Mouse (Mus musculus) MEL (cell line): ENCODE measurements around the gene Hexim1.

Source experiments
- CTCF ChIP-seq, 3 experiments: IDR thresholded peaks in 2 of 3; conservative IDR thresholded peaks in 1 of 3; 2 replicates each; pipeline ENCODE4 v1.5.1; 2011 to 2012; ENCODE audit warnings: low read length in 3 of 3, low read depth in 2 of 3, mild to moderate bottlenecking in 2 of 3, improper control_type of control experiment in 1 of 3, inconsistent platforms in 1 of 3, mixed read lengths in 1 of 3, moderate library complexity in 1 of 3; ENCODE audit not compliant: control insufficient read depth in 1 of 3, insufficient read depth in 1 of 3, poor library complexity in 1 of 3, severe bottlenecking in 1 of 3
- E2F4 ChIP-seq: IDR thresholded peaks from 2 replicates; pipeline ENCODE4 v1.6.1; 2011; ENCODE audit warnings: low read depth, low read length, improper control_type of control experiment, borderline replicate concordance
- KAT2A ChIP-seq: conservative IDR thresholded peaks from 2 replicates; pipeline ENCODE4 v1.6.1; 2012; ENCODE audit warnings: low read depth, low read length, improper control_type of control experiment, inconsistent platforms
- POLR2A ChIP-seq, 2 experiments: IDR thresholded peaks; 2 replicates each; pipeline ENCODE4 v1.6.1; 2011 to 2012; ENCODE audit warnings: low read length in 2 of 2, mild to moderate bottlenecking in 2 of 2, control low read depth in 1 of 2, improper control_type of control experiment in 1 of 2, low read depth in 1 of 2, moderate library complexity in 1 of 2; ENCODE audit not compliant: control insufficient read depth in 1 of 2, insufficient read depth in 1 of 2, poor library complexity in 1 of 2
- POLR2AphosphoS2 ChIP-seq: IDR thresholded peaks from 2 replicates; pipeline ENCODE4 v1.6.1; 2011; ENCODE audit warnings: low read length, improper control_type of control experiment
- USF1 ChIP-seq: IDR thresholded peaks from 2 replicates; pipeline ENCODE4 v1.6.1; 2014; ENCODE audit warnings: low read depth, mild to moderate bottlenecking, inconsistent platforms, low read length, improper control_type of control experiment, moderate library complexity

GRCm38 (mm10) chr11:103118866-103119265 lies 2.8 kb downstream of the Hexim1 start:
- TF ChIP-seq CTCF (IDR thresholded peaks at IDR 0.05 in 2 of 3, conservative IDR thresholded peaks at IDR 0.05 in 1 of 3; ENCODE audit: control insufficient read depth in 1 of 3, insufficient read depth in 1 of 3, low read depth in 2 of 3, low read length in 3 of 3, poor library complexity in 1 of 3, severe bottlenecking in 1 of 3) (no peak), KAT2A (no peak), E2F4 (no peak), POLR2A (IDR thresholded peaks at IDR 0.05; ENCODE audit: control insufficient read depth in 1 of 2, insufficient read depth in 1 of 2, low read depth in 1 of 2, low read length in 2 of 2, poor library complexity in 1 of 2) (no peak), USF1 (peak; percentile 66; the same call in 1 of the 2 replicates), POLR2AphosphoS2 (no peak)
